Mouse (Mus musculus): ENCODE results near the gene Zfp933. TPM values are rescaled to one million over a fixed set of nuclear protein-coding genes. Genes with fewer than 3 reads are reported as not detected.
"Not testable (repeated sequence)": the region's sequence is repeated elsewhere in the genome, so short reads cannot be mapped to it uniquely, and the experiment has no call there.

Zfp933 gene
- polyA plus RNA-seq, 1 experiment, result 0.89 TPM

DNA sequence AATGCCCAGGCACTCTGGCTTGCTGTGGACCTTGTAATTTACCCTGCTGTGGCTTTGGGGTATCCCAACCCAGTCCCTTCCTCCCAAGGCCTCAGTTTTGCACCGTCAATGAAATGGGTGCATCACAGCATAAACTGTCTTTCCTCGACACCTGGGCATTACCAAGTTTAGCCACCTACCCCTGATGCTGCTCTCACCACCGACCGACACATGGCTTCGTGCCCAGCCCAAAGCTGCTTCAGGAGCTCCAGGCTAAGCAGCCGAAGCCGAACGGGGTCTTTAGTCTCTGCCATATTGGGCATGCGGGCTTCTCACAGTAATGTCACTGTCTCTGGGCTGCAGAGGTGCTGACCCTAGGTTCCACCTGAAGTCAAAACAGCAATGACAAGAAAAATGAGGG is 17.9 kb upstream of the Zfp933 start:
- no peak for DNase-seq (ENCODE audit: low read depth, low spot score)
- WGBS, result 95% methylated on average over 9 of the region's 9 CpGs

DNA sequence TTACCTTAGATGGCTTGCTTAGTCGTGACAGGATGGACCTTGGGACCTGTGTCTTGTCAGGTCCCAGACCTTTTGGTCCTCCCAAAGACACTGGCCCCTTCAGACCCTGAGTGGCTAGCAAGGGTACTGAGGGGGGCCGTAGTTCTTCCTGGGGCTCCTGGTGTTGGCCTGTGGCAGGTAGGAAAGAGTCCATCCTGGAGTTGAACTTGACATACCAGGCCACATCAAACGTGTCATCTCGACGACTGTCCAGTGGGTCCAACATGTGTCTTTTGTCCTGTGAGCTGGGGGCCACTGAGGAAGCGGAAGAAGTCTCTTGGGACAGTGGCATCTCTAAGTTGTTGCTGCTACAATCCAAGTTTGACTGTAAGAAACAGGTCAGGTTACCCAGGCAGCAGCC is 17.5 kb upstream of the Zfp933 start:
- WGBS, result 83% methylated on average over 6 of the region's 6 CpGs
- no peak for DNase-seq (ENCODE audit: low read depth, low spot score)

DNA sequence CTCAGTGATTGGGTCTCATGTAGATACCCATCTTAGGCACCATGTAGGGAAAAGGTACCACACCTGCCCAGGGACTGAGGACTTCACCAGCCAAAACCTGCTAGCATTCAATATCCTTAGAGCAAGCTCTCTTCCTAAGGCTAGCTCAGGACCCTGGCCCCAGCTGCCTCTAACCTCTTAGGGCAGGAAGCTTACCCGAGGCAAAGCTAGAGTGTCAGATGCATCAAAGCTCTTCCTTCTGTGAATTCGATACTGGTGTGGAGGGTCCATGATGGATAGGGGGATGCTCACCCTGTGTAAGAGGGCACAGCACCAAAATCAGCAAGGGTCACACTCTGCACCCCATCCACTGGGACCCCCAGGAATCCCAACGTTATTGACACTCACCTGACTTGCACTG is 13.9 kb upstream of the Zfp933 start:
- 90% methylated on average over 3 of the region's 3 CpGs for WGBS
- DNase-seq (ENCODE audit: low read depth, low spot score), result no peak

DNA sequence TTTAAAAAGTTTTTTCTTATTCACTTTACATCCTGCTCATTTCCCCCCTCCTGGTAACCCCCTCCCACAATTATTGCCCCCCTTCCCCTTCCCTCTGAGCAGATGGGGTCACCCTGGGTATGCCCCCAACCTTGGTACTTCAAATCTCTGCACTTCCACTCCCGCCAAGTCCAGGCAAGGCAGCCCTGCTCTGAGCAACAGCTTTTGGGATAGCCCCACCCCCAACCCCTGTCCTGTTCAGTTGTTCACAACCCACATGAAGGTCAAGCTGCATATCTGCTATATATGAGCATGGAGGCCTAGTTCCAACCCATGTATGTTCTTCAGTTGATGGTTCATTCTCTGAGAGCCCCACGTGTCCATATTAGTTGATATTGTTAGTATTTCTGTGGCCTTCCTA is 2.6 kb upstream of the Zfp933 start:
- WGBS, result 74% methylated on average over 2 of the region's 2 CpGs
- no peak for DNase-seq (ENCODE audit: low read depth, low spot score)

DNA sequence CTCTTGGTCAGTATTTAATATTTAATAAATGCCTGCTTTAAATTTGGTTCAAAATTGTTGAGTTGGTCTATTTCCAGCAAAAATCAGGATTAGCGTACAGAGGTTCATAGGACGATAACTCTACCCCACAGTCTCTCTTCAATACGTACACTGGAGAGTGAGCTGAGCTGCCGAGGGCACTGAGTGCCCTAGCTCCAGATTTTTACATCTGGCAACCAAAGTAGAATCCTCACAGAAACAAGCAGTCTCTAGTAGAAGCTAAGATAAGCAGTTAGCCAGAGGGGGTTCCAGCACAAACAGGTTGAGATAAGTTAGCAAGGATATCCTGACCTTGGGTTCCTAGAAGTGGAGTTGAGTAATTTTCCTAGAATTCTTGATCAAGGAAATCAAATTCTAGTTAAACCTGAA is 422 bp upstream of the Zfp933 start:
- no peak for DNase-seq (ENCODE audit: low read depth, low spot score)
- under 1% methylated on average over 4 of the region's 4 CpGs for WGBS

DNA sequence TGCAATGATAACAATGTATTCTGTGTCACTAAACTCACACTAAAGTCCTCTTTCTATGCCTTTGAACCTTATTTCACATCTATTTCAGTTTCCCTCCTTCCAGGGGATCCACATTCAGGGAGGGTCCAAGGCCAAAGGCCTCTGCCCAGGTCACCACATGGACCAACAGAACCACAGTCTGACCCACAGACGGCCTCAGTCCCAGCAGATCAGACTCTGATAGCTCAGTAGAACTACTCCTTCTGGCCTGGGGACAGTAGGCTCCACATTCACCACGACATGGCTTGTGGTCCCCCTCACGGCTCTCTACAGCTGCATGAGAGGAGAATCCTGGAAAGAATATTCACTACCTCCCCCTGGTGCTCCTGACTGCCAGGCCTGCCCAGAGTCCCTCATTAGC is 5.3 kb downstream of the Zfp933 start:
- DNase-seq (ENCODE audit: low read depth, low spot score), result no peak
- 98% methylated on average over 3 of the region's 3 CpGs for WGBS

DNA sequence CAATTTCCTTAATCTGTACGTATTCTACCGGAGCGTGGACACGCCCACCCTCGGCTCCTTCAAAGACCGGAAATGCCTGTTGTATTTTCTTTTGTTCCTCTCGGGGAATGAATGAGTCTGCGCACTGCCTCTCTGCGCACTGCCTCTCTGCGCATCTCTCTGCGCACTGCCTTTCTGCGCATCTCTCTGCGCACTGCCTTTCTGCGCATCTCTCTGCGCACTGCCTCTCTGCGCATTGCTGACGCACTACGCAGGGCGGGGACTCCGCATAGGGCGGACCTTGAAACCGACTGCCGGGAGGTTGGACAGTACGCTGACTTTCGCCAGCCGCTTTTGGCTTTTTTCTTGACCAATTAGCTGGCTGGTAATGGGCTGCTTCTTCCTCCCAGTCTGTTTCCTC is 8.9 kb downstream of the Zfp933 start:
- WGBS, result 100% methylated on average over 20 of the region's 26 CpGs
- DNase-seq (ENCODE audit: low read depth, low spot score), result not testable (repeated sequence)

DNA sequence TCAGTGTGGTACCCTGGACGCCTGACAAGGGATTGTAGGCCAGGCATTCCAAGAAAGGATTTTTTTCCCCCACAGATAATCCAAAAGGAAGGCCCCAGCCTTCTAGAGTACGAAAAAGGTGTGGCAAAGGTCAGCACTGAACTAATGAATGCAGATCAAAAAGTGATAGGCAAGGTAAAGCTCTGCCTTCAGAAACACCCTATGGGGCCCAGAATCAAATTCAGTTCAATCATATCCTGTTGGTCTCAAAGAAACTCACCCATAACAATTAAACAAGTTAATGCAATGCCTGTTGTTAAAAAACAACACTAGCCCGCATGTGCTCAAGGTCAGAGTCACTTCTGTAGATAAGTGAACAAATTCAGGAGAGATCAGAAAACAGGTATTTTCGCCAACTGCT is 23.8 kb downstream of the Zfp933 start:
- WGBS, result 95% methylated on average over 4 of the region's 4 CpGs
- no peak for DNase-seq (ENCODE audit: low read depth, low spot score)

DNA sequence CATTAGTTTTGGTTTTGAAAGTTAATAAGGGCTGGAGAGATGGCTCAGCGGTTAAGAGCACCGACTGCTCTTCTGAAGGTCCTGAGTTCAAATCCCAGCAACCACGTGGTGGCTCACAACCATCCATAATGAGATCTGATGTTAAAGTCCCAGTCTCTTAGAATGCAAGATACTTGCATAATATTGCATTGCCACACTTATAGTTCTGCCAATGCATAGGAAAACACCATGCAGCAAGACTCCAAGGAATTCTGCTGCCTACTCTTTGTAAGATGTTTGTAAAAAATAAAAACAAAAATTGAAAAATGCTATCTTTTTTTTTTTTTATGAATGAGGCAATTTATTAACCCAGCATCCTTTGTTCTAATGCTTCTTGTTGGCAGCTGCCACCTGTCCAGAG is 26.8 kb downstream of the Zfp933 start:
- DNase-seq (ENCODE audit: low read depth, low spot score), result not testable (repeated sequence)
- WGBS, result 88% methylated on average over 3 of the region's 3 CpGs

DNA sequence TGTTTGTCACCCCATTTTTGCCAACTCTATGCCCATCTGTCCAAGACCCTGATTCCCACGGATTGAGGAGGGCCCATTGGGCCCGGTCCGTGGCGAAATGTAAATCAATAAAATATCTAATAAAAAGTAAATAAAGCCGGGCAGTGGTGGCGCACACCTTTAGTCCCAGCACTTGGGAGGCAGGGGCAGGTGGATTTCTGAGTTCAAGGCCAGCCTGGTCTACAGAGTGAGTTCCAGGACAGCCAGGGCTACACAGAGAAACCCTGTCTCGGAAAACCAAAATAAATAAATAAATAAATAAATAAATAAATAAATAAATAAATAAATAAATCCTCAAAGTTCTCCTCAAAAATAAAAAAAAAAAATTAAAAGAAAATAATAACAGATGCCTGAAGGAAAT is 28.5 kb downstream of the Zfp933 start:
- DNase-seq (ENCODE audit: low read depth, low spot score), result not testable (repeated sequence)
- 73% methylated on average over 7 of the region's 7 CpGs for WGBS

DNA sequence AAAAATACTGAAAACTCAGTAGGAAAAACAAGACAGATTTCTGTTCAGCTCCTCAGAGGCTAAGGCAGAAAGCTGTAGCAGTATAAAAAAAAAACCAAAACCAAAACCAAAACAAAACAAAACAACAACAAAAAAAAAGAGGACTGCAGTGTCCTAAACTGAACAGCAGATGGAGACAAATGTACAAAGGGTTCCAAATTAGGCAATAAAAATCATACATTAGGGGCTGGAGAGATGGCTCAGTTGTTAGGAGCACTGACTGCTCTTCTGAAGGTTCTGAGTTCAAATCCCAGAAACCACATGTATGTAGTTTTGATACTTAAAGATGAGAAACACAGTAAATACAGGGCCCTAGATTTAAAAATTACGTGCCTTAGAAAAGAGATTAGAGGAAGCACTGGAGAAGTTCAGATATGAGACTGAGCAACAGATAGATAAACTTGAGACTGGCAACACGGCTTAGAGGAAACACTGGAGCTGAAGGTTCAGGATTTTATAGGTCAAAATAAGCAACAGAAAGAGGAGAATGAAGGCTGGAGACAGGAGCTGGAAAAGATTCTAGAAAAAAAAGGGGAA is 33.5 kb downstream of the Zfp933 start:
- no peak for DNase-seq (ENCODE audit: low read depth, low spot score)
- 79% methylated on average over 2 of the region's 2 CpGs for WGBS

DNA sequence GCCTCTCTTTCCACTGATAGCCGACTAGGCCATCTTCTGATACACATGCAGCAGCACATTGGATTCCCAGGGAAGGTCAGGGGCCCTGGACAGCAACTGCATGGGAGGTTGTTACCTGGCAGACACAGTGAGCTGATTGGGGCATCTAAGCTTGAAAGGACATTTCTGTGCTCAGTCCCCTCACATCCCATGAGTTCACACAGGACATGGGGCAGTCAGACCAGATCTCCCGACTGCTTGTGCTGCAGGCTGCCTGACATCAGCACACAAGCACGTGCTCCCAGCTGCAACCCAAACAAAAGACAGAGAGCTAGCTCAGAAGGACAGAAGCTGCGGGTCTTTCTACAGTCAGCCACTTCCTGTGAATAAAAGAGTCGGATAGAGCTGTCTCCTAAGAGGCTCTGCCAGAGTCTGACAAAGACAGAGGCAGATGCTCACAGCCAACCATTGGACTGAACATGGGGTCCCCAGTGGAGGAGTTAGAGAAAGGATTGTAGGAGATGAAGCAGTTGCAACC is 34.9 kb downstream of the Zfp933 start:
- no peak for DNase-seq (ENCODE audit: low read depth, low spot score)
- 47% methylated on average over 5 of the region's 5 CpGs for WGBS

DNA sequence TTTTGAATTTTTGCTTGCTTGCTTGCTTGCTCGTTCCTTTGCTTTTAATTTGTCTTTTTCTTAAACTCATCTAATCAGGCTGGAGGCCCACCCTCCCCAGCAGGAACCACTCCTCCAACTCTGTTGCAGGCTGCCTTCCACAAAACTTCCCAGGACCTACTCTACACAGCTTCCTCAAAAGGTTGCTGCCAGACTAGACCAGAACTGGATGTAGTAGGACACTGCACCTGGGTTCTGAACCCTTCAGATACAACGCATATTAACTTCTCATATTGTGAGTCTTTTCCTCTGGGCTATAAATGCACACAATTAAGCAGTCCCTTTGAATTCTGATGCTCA is 38.2 kb downstream of the Zfp933 start:
- WGBS, result 62% methylated on average over 2 of the region's 2 CpGs
- not testable (repeated sequence) for DNase-seq (ENCODE audit: low read depth, low spot score)

DNA sequence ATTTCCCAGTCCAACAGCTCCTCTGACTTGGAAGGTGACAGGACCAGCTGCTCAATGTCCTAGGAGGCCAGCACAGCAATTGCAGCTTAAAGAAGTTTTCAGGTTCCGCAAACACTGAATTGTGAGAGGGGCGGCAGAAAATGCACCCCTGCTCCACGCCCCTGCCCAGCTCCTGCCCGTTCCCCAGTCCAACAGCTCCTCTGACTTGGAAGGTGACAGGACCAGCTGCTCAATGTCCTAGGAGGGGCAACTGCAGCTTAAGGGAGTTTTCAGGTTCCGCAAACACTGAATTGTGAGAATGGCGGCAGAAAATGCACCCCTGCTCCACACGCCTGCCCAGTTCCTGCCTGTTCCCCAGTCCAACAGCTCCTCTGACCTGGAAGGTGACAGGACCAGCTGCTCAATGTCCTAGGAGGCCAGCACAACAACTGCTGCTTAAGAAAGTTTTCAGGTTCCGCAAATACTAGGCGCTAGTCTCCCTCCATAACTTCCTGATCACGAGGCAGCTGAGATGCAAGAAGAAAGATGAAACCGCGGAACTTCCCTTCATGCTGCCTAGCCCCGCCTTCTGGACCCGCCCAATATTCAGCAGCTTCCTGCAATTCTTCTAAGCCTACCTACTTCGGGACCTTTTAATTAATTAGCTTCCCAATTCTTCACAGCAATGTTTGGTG is 38.7 kb downstream of the Zfp933 start, which contains the start of gene Zfp984:
Zfp984 (minus strand) TSS at position 497 of the 674 bp plus-strand sequence.
- DNase-seq (ENCODE audit: low read depth, low spot score), result peak; percentile 28
- 10% methylated on average over 15 of the region's 15 CpGs for WGBS

DNA sequence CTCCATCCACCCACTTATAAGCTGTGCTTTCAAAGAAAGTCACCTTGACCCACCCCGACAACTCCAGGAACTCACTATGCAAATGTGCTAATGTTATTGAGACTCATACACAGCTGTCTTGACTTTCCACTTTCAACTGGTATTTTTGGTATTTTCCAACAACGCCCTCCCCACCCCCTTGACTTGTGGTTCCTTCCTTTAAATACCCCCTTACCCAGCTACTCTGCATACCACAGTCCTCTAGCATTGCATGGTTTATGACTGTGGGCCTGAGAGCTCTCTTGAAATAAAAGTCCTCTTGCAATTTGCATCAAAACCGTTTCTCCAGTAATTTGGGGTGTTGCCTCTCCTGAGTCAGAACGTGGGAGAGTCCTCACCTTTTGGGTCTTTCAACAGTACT is 39.7 kb downstream of the Zfp933 start:
- DNase-seq (ENCODE audit: low read depth, low spot score), result not testable (repeated sequence)
- 64% methylated on average over 4 of the region's 4 CpGs for WGBS

DNA sequence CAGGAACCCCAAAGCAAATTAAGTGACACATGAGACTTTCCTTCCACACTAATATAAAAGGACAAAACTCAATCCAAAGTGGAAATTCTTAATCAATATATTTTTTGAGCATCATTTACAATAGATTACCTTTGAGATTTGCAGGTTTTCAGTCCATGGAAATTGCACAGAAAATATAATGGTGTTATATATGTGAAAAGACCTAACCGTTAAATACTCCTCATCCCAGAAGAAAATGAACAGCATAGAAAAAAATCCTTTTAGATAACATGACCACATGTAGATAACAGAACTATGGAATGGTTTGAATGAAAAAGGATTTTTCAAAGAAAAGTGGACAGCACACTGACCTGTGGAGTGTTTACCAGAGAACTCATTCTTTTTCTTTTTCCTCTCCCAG is 52.9 kb downstream of the Zfp933 start:
- DNase-seq (ENCODE audit: low read depth, low spot score), result not testable (repeated sequence)
- WGBS, result 92% methylated on average over 1 of the region's 1 CpGs

DNA sequence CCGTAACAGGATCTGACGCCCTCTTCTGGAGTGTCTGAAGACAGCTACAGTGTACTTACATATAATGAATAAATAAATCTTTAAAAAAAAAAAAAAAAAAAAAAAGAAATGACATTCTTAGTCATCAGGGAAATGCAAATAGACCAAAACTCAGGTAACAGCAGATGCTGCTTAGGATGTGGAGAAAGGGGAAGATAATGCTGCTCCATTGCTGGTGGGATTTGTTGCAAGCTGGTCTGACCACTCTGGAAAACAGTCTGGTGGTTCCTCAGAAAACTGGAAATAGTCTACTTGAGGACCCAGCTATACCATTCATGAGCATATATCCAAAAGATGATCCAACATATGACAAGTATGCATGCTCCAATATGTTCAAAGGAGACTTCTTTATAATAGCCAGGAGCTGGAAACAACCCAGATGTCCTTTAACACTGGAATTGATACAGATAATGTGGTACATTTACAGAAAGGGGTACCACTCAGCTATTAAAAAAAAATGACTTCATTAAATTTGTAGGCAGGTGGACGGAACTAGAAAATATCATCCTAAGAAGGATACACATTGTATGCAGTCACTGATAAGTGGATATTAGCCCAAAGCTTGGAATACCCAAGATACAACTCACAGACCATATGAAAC is 54.0 kb downstream of the Zfp933 start:
- DNase-seq (ENCODE audit: low read depth, low spot score), result not testable (repeated sequence)
- WGBS, result 87% methylated on average over 3 of the region's 3 CpGs

DNA sequence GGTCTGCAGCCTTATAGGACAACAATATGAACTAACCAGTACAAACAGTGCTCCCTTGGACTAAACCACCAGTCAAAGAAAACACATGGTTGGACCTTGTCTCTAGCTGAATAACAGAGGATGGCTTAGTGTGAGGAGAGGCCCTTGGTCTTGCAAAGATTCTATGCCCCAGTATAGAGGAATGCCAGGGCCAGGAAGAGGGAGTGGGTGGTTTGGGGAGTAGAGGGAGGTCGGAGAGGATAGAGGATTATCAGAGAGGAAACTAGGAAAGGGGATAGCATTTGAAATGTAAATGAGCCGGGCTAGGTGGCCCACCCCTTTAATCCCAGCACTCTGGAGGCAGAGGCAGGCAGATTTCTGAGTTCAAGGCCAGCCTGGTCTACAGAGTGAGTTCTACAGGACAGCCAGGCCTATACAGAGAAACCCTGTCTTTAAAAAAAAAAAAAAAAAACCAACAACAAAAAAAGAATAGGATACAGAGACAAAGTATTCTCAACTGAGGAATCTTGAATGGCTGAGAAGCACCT is 54.7 kb downstream of the Zfp933 start:
- 65% methylated on average over 2 of the region's 2 CpGs for WGBS
- not testable (repeated sequence) for DNase-seq (ENCODE audit: low read depth, low spot score)

DNA sequence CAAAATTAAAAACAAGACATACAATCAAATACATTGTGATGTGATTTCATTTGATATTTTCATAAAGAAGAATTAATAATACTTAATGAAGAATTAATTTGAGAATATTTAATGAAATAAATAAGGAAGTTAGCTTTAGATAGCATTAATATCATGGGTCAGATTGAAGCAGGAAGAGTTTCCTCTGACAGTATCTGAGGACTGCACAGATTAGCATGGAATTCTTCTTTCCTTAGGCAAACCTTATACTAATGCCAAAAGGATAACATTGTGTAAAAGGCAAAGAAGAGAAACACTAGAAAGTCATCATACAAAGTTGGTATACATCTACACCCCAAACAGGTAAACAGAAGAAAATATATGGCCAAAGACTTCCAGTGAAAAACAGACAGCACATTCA is 56.4 kb downstream of the Zfp933 start:
- not testable (repeated sequence) for DNase-seq (ENCODE audit: low read depth, low spot score)

Data from large intestine, adult 2 months (tissue).